Comparison of ENCODE assay signal across 27 mouse cellular contexts in genomic region chr5:113983541-113983940, GRCm38 (mm10). TPM values are rescaled to one million over a fixed set of nuclear protein-coding genes. Genes with fewer than 3 reads are reported as not detected.
A peak's percentile ranks its signal among the peaks of the same experiment; 100 is the strongest.
DNase-seq lines count a peak whose midpoint lies in the region; ATAC-seq and TF ChIP-seq lines count a peak whose summit lies in the region.
"Had no signal": no experiment of that assay in that cellular context is flagged by ENCODE, and none has a peak within 500 bp of the region (broad histone marks: within the 10 kb centered on the region; RNA-seq: fewer than 3 reads in every experiment).

No protein-coding gene starts in this region.

- no peak for ATAC-seq in liver, embryonic 14.5 days (ENCODE audit: insufficient read depth)
- no peak for ATAC-seq in activated CD4-positive, CD25-positive, alpha-beta regulatory T cell, adult 4 months
- ATAC-seq: forebrain, embryonic 16.5 days; intestine, postnatal 0 days; midbrain, embryonic 16.5 days; Patski had no signal

- no peak for TF ChIP-seq EP300 in liver, embryonic 14.5 days (IDR thresholded peaks at IDR 0.05; ENCODE audit: low read depth)

- TF ChIP-seq CTCF in spleen, adult 2 months (IDR thresholded peaks at IDR 0.05; ENCODE audit: extremely low read depth, insufficient read depth, insufficient read length, insufficient replicate concordance) = no peak
- TF ChIP-seq CTCF in liver, embryonic 14.5 days (IDR thresholded peaks at IDR 0.05; ENCODE audit: low read depth) = no peak

- no peaks in the 10 kb centered on the region for H3K27me3 ChIP-seq in spleen, adult 2 months (ENCODE audit: control insufficient read depth, insufficient read depth, low read length)
- no peaks in the 10 kb centered on the region for H3K27me3 ChIP-seq in liver, embryonic 14.5 days (ENCODE audit: control insufficient read depth, insufficient read depth, low read length)
- no peaks in the 10 kb centered on the region for H3K27me3 ChIP-seq in limb, embryonic 10.5 days (ENCODE audit: low read depth, poor library complexity, severe bottlenecking)
- H3K27me3 ChIP-seq: embryonic facial prominence, embryonic 13.5 days; kidney, embryonic 15.5 days; limb, embryonic 13.5 days; lung, embryonic 15.5 days; Patski had no signal

- peak; percentile 93 for DNase-seq in heart, adult 11 months
- no peak for DNase-seq in heart, adult 9 months (ENCODE audit: low spot score in 2 of 2)
- no peak for DNase-seq in spleen, adult 2 months (ENCODE audit: low read depth in 1 of 2, low spot score in 2 of 2)
- no peak for DNase-seq in spleen, postnatal 4 days (ENCODE audit: low spot score in 2 of 2)
- DNase-seq in liver, embryonic 14.5 days (ENCODE audit: low read depth in 3 of 3, low spot score in 3 of 3) = no peak
- no peak for DNase-seq in limb, embryonic 10.5 days (ENCODE audit: low spot score)
- DNase-seq: adrenal gland, adult 8-10 months; cerebellum, adult 8-10 months; embryo, embryonic 11 days; gastrocnemius, postnatal 14 days; kidney, postnatal 36 days; right cerebral cortex, adult 18-20 months; right cerebral cortex, postnatal 4 days had no signal

- H3K9me3 ChIP-seq in liver, embryonic 14.5 days (ENCODE audit: control insufficient read depth, low read length) = no peaks in the 10 kb centered on the region
- no peaks in the 10 kb centered on the region for H3K9me3 ChIP-seq in limb, embryonic 10.5 days (replicated peaks)
- H3K9me3 ChIP-seq: embryonic facial prominence, embryonic 13.5 days; hindbrain, embryonic 10.5 days; kidney, embryonic 15.5 days; limb, embryonic 13.5 days; lung, embryonic 15.5 days; midbrain, embryonic 10.5 days had no signal

- TF ChIP-seq POLR2A in spleen, adult 2 months (IDR thresholded peaks at IDR 0.05; ENCODE audit: low read depth, low read length) = no peak

- peak overlapping the region; percentile 25; the same call in 1 of the 2 replicates for H3K27ac ChIP-seq in spleen, adult 2 months (ENCODE audit: insufficient read depth, low read length)
- peak overlapping the region; percentile 96 for H3K27ac ChIP-seq in liver, embryonic 14.5 days
- no peak overlapping the region for H3K27ac ChIP-seq in limb, embryonic 10.5 days
- H3K27ac ChIP-seq: embryonic facial prominence, embryonic 13.5 days; kidney, embryonic 15.5 days; limb, embryonic 13.5 days; lung, embryonic 15.5 days; midbrain, embryonic 10.5 days had no signal

- H3K4me3 ChIP-seq in spleen, adult 2 months (ENCODE audit: extremely low read depth, insufficient read depth, insufficient read length) = no peak overlapping the region
- H3K4me3 ChIP-seq in liver, embryonic 14.5 days (ENCODE audit: insufficient read depth in 1 of 2, low read depth in 2 of 2, low read length in 2 of 2) = peak overlapping the region; percentile 25 to 51
- H3K4me3 ChIP-seq in limb, embryonic 10.5 days = no peak overlapping the region
- H3K4me3 ChIP-seq: embryonic facial prominence, embryonic 13.5 days; hindbrain, embryonic 10.5 days; kidney, embryonic 15.5 days; limb, embryonic 13.5 days; lung, embryonic 15.5 days; midbrain, embryonic 10.5 days; myocyte had no signal

- peaks cover 4% of the 10 kb centered on the region for H3K36me3 ChIP-seq in spleen, adult 2 months (ENCODE audit: control insufficient read depth, insufficient read depth, low read length)
- peaks cover 2% of the 10 kb centered on the region; the same call in 1 of the 2 replicates for H3K36me3 ChIP-seq in liver, embryonic 14.5 days (replicated peaks; ENCODE audit: control insufficient read depth, insufficient read depth, low read depth)
- H3K36me3 ChIP-seq in limb, embryonic 10.5 days = peaks cover 46% of the 10 kb centered on the region

- H3K4me2 ChIP-seq in liver, embryonic 14.5 days (ENCODE audit: low read depth) = peak overlapping the region; percentile 91
- H3K4me2 ChIP-seq: embryonic facial prominence, embryonic 13.5 days; kidney, embryonic 15.5 days; limb, embryonic 13.5 days; lung, embryonic 15.5 days had no signal

- peak overlapping the region; percentile 78 for H3K9ac ChIP-seq in liver, embryonic 14.5 days (replicated peaks)
- H3K9ac ChIP-seq: embryonic facial prominence, embryonic 13.5 days; kidney, embryonic 15.5 days; limb, embryonic 13.5 days; lung, embryonic 15.5 days had no signal

- 58% methylated on average over 6 of the region's 6 CpGs for WGBS in spleen, adult 2 months
- 48% methylated on average over 6 of the region's 6 CpGs for WGBS in liver, embryonic 14.5 days (ENCODE audit: insufficient replicate concordance)
- 73% methylated on average over 6 of the region's 6 CpGs for WGBS in limb, embryonic 10.5 days

- peaks cover 13% of the 10 kb centered on the region; the same call in 1 of the 2 replicates for H3K4me1 ChIP-seq in spleen, adult 2 months (ENCODE audit: control insufficient read depth, insufficient read depth, insufficient read length)
- peaks cover 82 to 83% of the 10 kb centered on the region in 2 experiments for H3K4me1 ChIP-seq in liver, embryonic 14.5 days (replicated peaks; ENCODE audit: control insufficient read depth in 2 of 2, insufficient read depth in 2 of 2, low read length in 1 of 2)
- peaks cover 36% of the 10 kb centered on the region for H3K4me1 ChIP-seq in limb, embryonic 10.5 days

RNA-seq across cellular contexts. Expression of gene Ssh1, which starts 10.2 kb away (rescaled TPM):
- 16.4 and 18.9 TPM in 2 replicates for polyA plus RNA-seq in spleen, adult 2 months (2012; rRNA removed)
- polyA plus RNA-seq in liver, embryonic 14.5 days (2012; rRNA removed) = 4.8 and 4.9 TPM in 2 replicates
- 6.7 TPM in 2 replicates for polyA plus RNA-seq in liver, embryonic 14.5 days (2014; fragmentation: Nextera tagmentation; extraction: Ambion mirVana)
- 10 to 100 TPM; 15.8 to 17.9 TPM for polyA plus RNA-seq in activated CD4-positive, CD25-positive, alpha-beta regulatory T cell, adult 4 months (2017; shearing (Covaris generic))
- 13.6 and 16.4 TPM in 2 replicates for polyA plus RNA-seq in limb, embryonic 10.5 days (2016; fragmentation: Nextera tagmentation; extraction: Ambion mirVana)

RNA-seq across cellular contexts. Expression of gene Dao, which starts 20.0 kb away (rescaled TPM):
- polyA plus RNA-seq in spleen, adult 2 months (2012; rRNA removed) = 0.12 and 0.26 TPM in 2 replicates
- polyA plus RNA-seq in liver, embryonic 14.5 days (2012; rRNA removed) = not detected in 2 replicates
- not detected in 2 replicates for polyA plus RNA-seq in liver, embryonic 14.5 days (2014; fragmentation: Nextera tagmentation; extraction: Ambion mirVana)
- polyA plus RNA-seq in activated CD4-positive, CD25-positive, alpha-beta regulatory T cell, adult 4 months (2017; shearing (Covaris generic)) = under 1 TPM in 1 of 2 experiments, not detected in 1; 0.48 TPM
- polyA plus RNA-seq in limb, embryonic 10.5 days (2016; fragmentation: Nextera tagmentation; extraction: Ambion mirVana) = not detected in 2 replicates
- polyA plus RNA-seq: embryonic facial prominence, embryonic 13.5 days; forebrain, embryonic 16.5 days; heart, postnatal 0 days; hindbrain, embryonic 10.5 days; limb, embryonic 13.5 days; lung, embryonic 15.5 days; midbrain, embryonic 10.5 days; midbrain, embryonic 16.5 days; myocyte; neural tube, embryonic 14.5 days had no signal

Comparison
In these comparisons a context has a peak if more than half of its experiments do, and no peak if none do; other contexts are left out.
1. H3K4me3 ChIP-seq: peak in liver, embryonic 14.5 days (2 of 2); none in spleen, adult 2 months (single experiment) and limb, embryonic 10.5 days (single experiment).